Mouse (Mus musculus) lung, postnatal 0 days (tissue): Measurements from ENCODE around the gene Exo1. TPM values are rescaled to one million over a fixed set of nuclear protein-coding genes. Genes with fewer than 3 reads are reported as not detected.
A peak's percentile ranks its signal among the peaks of the same experiment; 100 is the strongest.

Experiments used
- ATAC-seq: fragments of 200-750 bp; cut with Nextera tagmentation; 2 replicates; pipeline ENCODE4 v1.8.0; 2017; ENCODE audit warnings: moderate library complexity
- DNase-seq: peaks from one replicate; pipeline ENCODE4 v3.0.0-alpha.2; 2016; ENCODE audit warnings: low spot score
- H3K27ac ChIP-seq: fragments of 300-500 bp; sonication (generic); 2 replicates; pipeline ENCODE4 v1.5.1; 2014; ENCODE audit warnings: antibody characterized with exemption, mild to moderate bottlenecking, low read length, mixed read lengths
- H3K27me3 ChIP-seq: fragments of 300-500 bp; sonication (generic); replicated peaks from 2 replicates; pipeline ENCODE4 v1.6.1; 2014; ENCODE audit warnings: low read length, mixed read lengths; ENCODE audit not compliant: insufficient read depth
- H3K36me3 ChIP-seq: fragments of 300-500 bp; sonication (generic); 2 replicates; pipeline ENCODE4 v1.6.1; 2014; ENCODE audit warnings: low read length, mixed read lengths; ENCODE audit not compliant: insufficient read depth
- H3K4me1 ChIP-seq: fragments of 300-500 bp; sonication (generic); 2 replicates; pipeline ENCODE4 v1.6.1; 2014; ENCODE audit warnings: antibody characterized with exemption, low read depth, low read length, mixed read lengths; ENCODE audit not compliant: insufficient read depth
- H3K4me2 ChIP-seq: fragments of 300-500 bp; sonication (generic); replicated peaks from 2 replicates; pipeline ENCODE4 v1.6.1; 2014; ENCODE audit warnings: low read depth, mild to moderate bottlenecking, low read length, moderate library complexity, mixed read lengths
- H3K4me3 ChIP-seq: fragments of 300-500 bp; sonication (generic); 2 replicates; pipeline ENCODE4 v1.5.1; 2014; ENCODE audit warnings: low read depth, low read length
- H3K9ac ChIP-seq: fragments of 300-500 bp; sonication (generic); replicated peaks from 2 replicates; pipeline ENCODE4 v1.6.1; 2014; ENCODE audit warnings: low read depth, mild to moderate bottlenecking
- H3K9me3 ChIP-seq: fragments of 300-500 bp; sonication (generic); 2 replicates; pipeline ENCODE4 v1.6.1; 2016; ENCODE audit warnings: low read length, mixed read lengths
- CTCF ChIP-seq: IDR thresholded peaks from 2 replicates; pipeline ENCODE4 v1.5.1; 2016; ENCODE audit warnings: antibody characterized with exemption, mild to moderate bottlenecking
- EP300 ChIP-seq: IDR thresholded peaks from 2 replicates; pipeline ENCODE4 v1.6.1; 2016; ENCODE audit warnings: antibody characterized with exemption, mild to moderate bottlenecking, control low read depth
- WGBS: fragments of 180-500 bp; shearing (Covaris S2); extraction: QIAGEN DNeasy Blood & Tissue Kit; methylation state at CpG from one replicate; pipeline ENCODE4 v1.1.7; 2014; 5-methylcytosine and 5-hydroxymethylcytosine counted together
- polyA plus RNA-seq: library from polyadenylated mRNA; unstranded; fragments of >200 nt; fragmentation: Nextera tagmentation; extraction: Ambion mirVana; gene quantifications from 2 replicates; pipeline ENCODE4 v1.2.1, GENCODE M21; 2015

Exo1 gene
- polyA plus RNA-seq, 1 experiment from 2014 or later: 2.9 TPM

DNA sequence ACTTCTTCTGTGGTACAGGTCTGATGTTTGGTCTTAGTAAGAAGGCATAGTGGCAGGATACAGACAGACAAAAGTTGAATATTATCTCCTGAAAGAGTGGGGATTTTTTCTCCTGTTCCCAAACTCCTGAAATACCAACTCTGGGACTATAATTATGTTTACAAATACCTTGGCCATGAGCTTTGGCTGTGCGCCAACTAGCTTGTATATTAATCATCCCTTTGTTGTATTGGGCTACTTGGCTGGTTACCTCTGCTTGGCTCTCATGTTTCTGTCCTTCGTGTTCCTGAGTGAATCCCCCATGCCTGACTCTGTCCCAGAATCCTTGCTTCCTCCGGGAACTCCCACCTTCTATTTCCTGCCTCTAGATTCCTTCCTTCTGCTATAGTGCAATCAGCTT is 3.0 kb downstream of the Exo1 start:
- no peak for DNase-seq
- Histone ChIP-seq H3K4me1 (peaks cover 3% of the 10 kb centered on the region; the same call in 1 of the 2 replicates), H3K9me3 (no peaks in the 10 kb centered on the region), H3K27ac (no peak overlapping the region), H3K9ac (no peak overlapping the region), H3K27me3 (no peaks in the 10 kb centered on the region), H3K4me2 (no peak overlapping the region), H3K4me3 (no peak overlapping the region), H3K36me3 (no peaks in the 10 kb centered on the region)
- no peak for ATAC-seq
- 46% methylated on average over 3 of the region's 3 CpGs for WGBS
- TF ChIP-seq CTCF: no peak
- TF ChIP-seq EP300: no peak

DNA sequence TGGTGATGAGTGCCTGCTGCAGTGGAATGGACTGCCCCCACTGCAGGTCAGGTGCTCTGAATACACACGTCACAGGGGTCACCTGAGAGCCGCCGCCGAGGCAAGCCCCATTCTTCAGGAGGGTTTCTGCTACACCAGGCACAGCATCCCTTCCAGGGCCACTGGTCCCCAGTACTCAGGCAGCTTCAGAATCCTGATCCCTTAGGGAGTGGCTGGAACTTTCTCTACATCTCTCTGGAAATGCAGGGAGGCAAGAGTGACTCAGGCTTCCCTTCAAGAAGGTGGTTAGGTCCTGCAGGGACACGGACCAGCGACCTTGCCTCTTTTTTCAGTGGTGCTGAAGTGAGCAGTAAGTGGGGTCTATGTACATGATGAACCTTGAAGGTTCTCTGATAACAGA is 12.9 kb downstream of the Exo1 start:
- Histone ChIP-seq H3K4me2 (no peak overlapping the region), H3K36me3 (no peaks in the 10 kb centered on the region), H3K9me3 (no peaks in the 10 kb centered on the region), H3K4me3 (no peak overlapping the region), H3K27me3 (no peaks in the 10 kb centered on the region), H3K27ac (peak overlapping the region; percentile 16; the same call in 1 of the 2 replicates), H3K4me1 (no peaks in the 10 kb centered on the region), H3K9ac (no peak overlapping the region)
- peak; percentile 11 for DNase-seq
- WGBS: 70% methylated on average over 6 of the region's 6 CpGs
- peak; percentile 64 for ATAC-seq
- TF ChIP-seq EP300 (no peak), CTCF (no peak)

DNA sequence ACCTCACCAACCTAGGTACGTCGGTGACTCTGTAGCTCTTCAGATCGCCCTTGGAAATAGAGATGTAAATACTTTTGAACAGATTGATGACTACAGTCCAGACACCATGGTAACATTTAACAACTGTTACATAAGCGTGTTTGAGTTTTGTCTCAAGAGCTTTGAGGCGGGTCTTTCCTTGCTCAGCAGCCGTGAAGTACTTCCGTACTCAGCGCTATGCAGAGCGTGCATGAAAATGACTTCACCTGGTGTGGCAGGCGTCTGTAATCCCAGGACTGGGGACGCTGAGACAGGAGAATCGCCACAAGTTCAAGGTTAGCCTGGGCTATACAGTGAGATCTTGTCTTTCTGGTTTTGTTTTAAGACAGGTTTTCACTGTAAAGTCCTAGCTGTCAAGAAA is 13.3 kb downstream of the Exo1 start:
- H3K4me1 ChIP-seq: no peaks in the 10 kb centered on the region
- 62% methylated on average over 12 of the region's 12 CpGs for WGBS
- TF ChIP-seq CTCF (no peak), EP300 (no peak)
- no peaks in the 10 kb centered on the region for H3K9me3 ChIP-seq
- H3K9ac ChIP-seq: no peak overlapping the region
- no peaks in the 10 kb centered on the region for H3K27me3 ChIP-seq
- H3K4me2 ChIP-seq: no peak overlapping the region
- no peak overlapping the region for H3K4me3 ChIP-seq
- peak; percentile 73 for DNase-seq
- no peak overlapping the region for H3K27ac ChIP-seq
- H3K36me3 ChIP-seq: no peaks in the 10 kb centered on the region
- peak; percentile 94 for ATAC-seq

DNA sequence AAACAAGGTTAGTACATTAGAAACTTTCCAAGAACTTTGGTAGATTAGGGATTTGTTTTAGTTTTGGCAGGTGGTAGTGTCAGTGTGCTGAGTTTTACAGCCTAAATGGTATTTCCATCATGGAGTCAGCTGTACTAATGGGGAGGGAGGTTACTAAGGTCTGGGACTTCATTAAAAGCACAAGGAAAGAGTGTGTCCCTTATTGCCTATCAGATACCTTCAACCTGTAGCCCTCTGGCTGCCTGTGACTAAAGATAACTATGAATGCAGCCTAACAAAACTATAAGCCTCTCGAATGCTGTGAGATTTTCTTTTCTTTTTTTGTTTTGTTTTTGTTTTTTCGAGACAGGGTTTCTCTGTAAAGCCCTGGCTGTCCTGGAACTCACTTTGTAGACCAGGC is 30.8 kb downstream of the Exo1 start:
- ATAC-seq (no peak), DNase-seq (no peak)
- no peak overlapping the region for H3K4me2 ChIP-seq
- H3K9me3 ChIP-seq: no peaks in the 10 kb centered on the region
- WGBS: 84% methylated on average over 2 of the region's 2 CpGs
- no peak overlapping the region for H3K9ac ChIP-seq
- TF ChIP-seq CTCF (no peak), EP300 (no peak)
- H3K4me3 ChIP-seq: no peak overlapping the region
- H3K36me3 ChIP-seq: 0 out of 2 replicates have a peak, but pooled peaks cover 3% of the 10 kb centered on the region
- no peaks in the 10 kb centered on the region for H3K4me1 ChIP-seq
- H3K27ac ChIP-seq: no peak overlapping the region
- no peaks in the 10 kb centered on the region for H3K27me3 ChIP-seq

DNA sequence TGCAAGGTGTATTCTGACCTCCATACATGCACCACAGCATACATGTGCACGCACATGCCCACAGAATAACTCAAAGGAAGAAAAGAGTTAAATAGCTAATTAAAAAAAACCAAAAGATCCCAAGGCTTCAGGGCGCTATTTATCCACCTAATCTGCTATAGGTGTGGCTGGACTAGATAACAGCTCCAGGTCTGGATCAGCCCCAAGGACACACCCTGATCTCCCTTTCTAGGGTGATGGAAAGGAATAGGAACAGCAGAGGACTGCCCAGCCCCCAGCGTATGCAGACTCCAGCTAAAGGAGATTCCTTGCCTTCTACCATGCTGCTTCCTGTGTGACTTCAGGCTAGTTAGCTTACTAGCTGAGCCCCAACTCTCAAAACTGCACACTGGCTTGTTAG is 31.7 kb downstream of the Exo1 start:
- H3K4me1 ChIP-seq: no peaks in the 10 kb centered on the region
- H3K27me3 ChIP-seq: no peaks in the 10 kb centered on the region
- H3K27ac ChIP-seq: no peak overlapping the region
- no peak overlapping the region for H3K4me3 ChIP-seq
- DNase-seq: no peak
- no peak for TF ChIP-seq EP300
- TF ChIP-seq CTCF: no peak
- no peak for ATAC-seq
- H3K9me3 ChIP-seq: no peaks in the 10 kb centered on the region
- H3K9ac ChIP-seq: no peak overlapping the region
- 79% methylated on average over 3 of the region's 3 CpGs for WGBS
- no peak overlapping the region for H3K4me2 ChIP-seq
- 0 out of 2 replicates have a peak, but pooled peaks cover 3% of the 10 kb centered on the region for H3K36me3 ChIP-seq

DNA sequence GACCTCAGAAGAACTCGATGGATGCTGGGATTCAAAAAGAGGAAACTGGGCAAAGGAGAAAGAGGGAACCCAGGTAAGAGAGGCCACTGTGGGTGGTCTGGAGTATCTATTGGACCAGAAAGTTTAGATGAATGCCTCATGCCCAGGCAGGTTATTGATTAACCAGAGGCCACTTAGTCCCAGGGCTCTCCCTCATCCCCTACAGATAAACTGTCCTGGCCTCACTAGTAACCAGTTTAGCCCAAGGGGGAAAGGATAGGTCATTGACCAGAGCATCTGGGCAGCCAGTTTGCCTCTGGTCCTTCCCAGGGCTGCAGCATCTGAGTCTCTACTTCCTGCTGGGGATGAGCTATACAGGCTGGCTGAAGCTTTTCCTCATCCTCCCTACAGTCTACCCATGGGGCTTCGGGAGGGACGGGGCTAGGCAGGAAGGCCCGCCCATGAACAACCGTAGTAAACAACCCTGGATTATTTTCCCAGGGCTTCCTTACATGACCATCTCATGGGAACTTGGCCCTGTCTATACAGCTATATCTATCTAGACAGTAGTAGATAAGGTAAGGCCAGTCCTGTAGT is 33.4 kb downstream of the Exo1 start:
- Histone ChIP-seq H3K27ac (no peak overlapping the region), H3K9ac (no peak overlapping the region), H3K9me3 (no peaks in the 10 kb centered on the region), H3K4me2 (no peak overlapping the region), H3K4me1 (no peaks in the 10 kb centered on the region), H3K27me3 (no peaks in the 10 kb centered on the region), H3K36me3 (0 out of 2 replicates have a peak, but pooled peaks cover 1% of the 10 kb centered on the region), H3K4me3 (no peak overlapping the region)
- TF ChIP-seq CTCF: no peak
- no peak for TF ChIP-seq EP300
- WGBS: 60% methylated on average over 5 of the region's 5 CpGs
- DNase-seq (no peak), ATAC-seq (no peak)

DNA sequence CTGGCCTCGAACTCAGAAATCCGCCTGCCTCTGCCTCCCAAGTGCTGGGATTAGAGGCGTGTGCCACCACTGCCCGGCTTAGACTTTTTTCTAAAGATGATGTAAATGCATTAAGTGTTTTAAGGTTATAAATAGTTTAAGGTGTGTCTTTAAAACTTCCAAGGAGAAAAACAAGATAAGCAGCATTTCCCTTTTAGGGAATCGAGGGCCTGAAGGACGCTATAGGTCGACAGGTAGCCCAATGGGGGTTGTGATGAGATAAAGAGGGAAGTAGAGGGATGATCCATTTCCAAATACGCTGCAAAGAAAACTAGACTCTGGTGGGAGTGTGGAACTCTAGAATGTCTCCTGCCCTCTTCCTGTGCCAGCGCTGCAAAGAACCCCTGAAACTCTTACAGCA is 39.6 kb downstream of the Exo1 start, which contains the start of gene Gm38100:
Gene Gm38100, plus strand, starts transcription at position 301 of the 400 bp plus-strand sequence.
- TF ChIP-seq CTCF (no peak), EP300 (no peak)
- no peaks in the 10 kb centered on the region for H3K9me3 ChIP-seq
- no peak within 1 kb of the TSS for H3K27ac ChIP-seq
- H3K27me3 ChIP-seq: no peaks in the 10 kb centered on the region
- H3K4me3 ChIP-seq: no peak within 1 kb of the TSS
- H3K9ac ChIP-seq: no peak within 1 kb of the TSS
- H3K36me3 ChIP-seq: no peaks in the 10 kb centered on the region
- WGBS: 82% methylated on average over 9 of the region's 9 CpGs
- no peaks in the 10 kb centered on the region for H3K4me1 ChIP-seq
- H3K4me2 ChIP-seq: no peak within 1 kb of the TSS
- DNase-seq: no peak
- ATAC-seq: no peak
